Mouse (Mus musculus) embryonic facial prominence, embryonic 15.5 days (tissue): ENCODE data around the gene Tmem262. TPM values are rescaled to one million over a fixed set of nuclear protein-coding genes. Genes with fewer than 3 reads are reported as not detected.

Source experiments
- ATAC-seq: fragments of 200-750 bp; cut with Nextera tagmentation; 2 replicates; pipeline ENCODE4 v1.8.0; 2017; ENCODE audit warnings: low read depth, moderate TSS enrichment; ENCODE audit not compliant: insufficient number of reproducible peaks, low FRiP score, low TSS enrichment
- H3K27ac ChIP-seq: fragments of 300-500 bp; sonication (generic); replicated peaks from 2 replicates; pipeline ENCODE4 v1.5.1; 2015; ENCODE audit warnings: mild to moderate bottlenecking, inconsistent platforms
- H3K27me3 ChIP-seq: fragments of 300-500 bp; sonication (generic); 2 replicates; pipeline ENCODE4 v1.6.1; 2015; ENCODE audit warnings: inconsistent platforms
- H3K36me3 ChIP-seq: fragments of 300-500 bp; sonication (generic); 2 replicates; pipeline ENCODE4 v1.6.1; 2015; ENCODE audit warnings: mild to moderate bottlenecking, inconsistent platforms
- H3K4me1 ChIP-seq: fragments of 300-500 bp; sonication (generic); 2 replicates; pipeline ENCODE4 v1.6.1; 2015; ENCODE audit warnings: inconsistent platforms
- H3K4me2 ChIP-seq: fragments of 300-500 bp; sonication (generic); replicated peaks from 2 replicates; pipeline ENCODE4 v1.6.1; 2015; ENCODE audit warnings: mild to moderate bottlenecking, inconsistent platforms
- H3K4me3 ChIP-seq: fragments of 300-500 bp; sonication (generic); replicated peaks from 2 replicates; pipeline ENCODE4 v1.5.1; 2015; ENCODE audit warnings: mild to moderate bottlenecking, inconsistent platforms
- H3K9ac ChIP-seq: fragments of 300-500 bp; sonication (generic); 2 replicates; pipeline ENCODE4 v1.6.1; 2015; ENCODE audit warnings: inconsistent platforms
- H3K9me3 ChIP-seq: fragments of 300-500 bp; sonication (generic); replicated peaks from 2 replicates; pipeline ENCODE4 v1.6.1; 2016; ENCODE audit warnings: inconsistent platforms
- WGBS: fragments of 180-500 bp; shearing (Covaris S2); methylation state at CpG from one replicate; pipeline ENCODE4 v1.1.7; 2015; 5-methylcytosine and 5-hydroxymethylcytosine counted together
- polyA plus RNA-seq: library from polyadenylated mRNA; unstranded; fragments of >200 nt; fragmentation: Nextera tagmentation; extraction: Ambion mirVana; gene quantifications from 2 replicates; pipeline ENCODE4 v1.2.1, GENCODE M21; 2015

Gene Tmem262
- polyA plus RNA-seq, 1 experiment from 2014 or later, result not detected

DNA sequence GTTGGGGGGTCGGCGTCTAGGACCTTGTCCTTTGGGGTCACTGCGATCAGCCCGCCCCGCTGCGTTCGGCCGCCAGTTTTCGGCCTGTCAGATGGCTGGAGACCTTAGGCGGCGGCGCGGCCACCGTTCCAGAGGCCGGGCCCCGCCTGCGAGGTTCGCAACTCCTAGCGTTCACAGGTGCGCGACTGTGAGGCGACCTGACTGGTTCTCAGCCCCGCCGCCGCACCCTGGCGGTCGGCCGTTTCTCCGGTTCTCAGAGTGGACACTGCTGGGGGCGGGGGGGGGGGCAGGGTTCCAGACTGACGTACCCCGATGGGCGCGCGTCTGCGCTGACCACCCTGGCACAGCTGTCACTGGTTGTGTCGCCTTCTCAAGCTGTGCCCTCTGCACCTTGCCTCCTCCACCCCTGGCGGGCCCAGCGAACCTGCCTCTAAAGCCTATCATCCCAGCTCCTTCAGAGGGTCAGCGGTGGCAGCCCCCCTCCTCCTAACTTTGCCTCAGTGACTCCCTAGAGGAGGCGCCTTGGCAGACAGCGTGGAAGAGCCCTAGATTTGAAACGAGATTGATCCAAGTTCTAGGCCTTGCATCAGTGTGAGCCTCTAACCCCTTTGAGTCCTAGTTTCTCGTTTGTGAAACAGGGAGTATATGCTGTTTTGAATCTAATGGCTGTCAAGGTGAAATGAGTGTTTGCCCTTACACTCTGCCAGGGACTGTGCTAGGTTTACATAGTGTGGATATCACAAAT lies 32.5 kb upstream of the Tmem262 start:
- Histone ChIP-seq H3K36me3 (peaks cover 43% of the 10 kb centered on the region), H3K27ac (peak overlapping the region; percentile 100), H3K27me3 (no peaks in the 10 kb centered on the region), H3K4me3 (peak overlapping the region; percentile 96), H3K9me3 (no peaks in the 10 kb centered on the region), H3K4me2 (peak overlapping the region; percentile 84), H3K9ac (peak overlapping the region; percentile 86), H3K4me1 (peaks cover 20% of the 10 kb centered on the region)
- under 1% methylated on average over 44 of the region's 44 CpGs for WGBS
- ATAC-seq, result no peak; the same call in 1 of the 2 replicates

GRCm38 (mm10) chr19:6047899-6048166 lies 32.0 kb upstream of the Tmem262 start:
- Histone ChIP-seq H3K27ac (peak overlapping the region; percentile 100), H3K9ac (peak overlapping the region; percentile 86), H3K4me2 (peak overlapping the region; percentile 84), H3K27me3 (no peaks in the 10 kb centered on the region), H3K9me3 (no peaks in the 10 kb centered on the region), H3K4me3 (peak overlapping the region; percentile 96), H3K4me1 (peaks cover 20% of the 10 kb centered on the region), H3K36me3 (peaks cover 48% of the 10 kb centered on the region)
- no peak for ATAC-seq
- 77% methylated on average over 8 of the region's 8 CpGs for WGBS

DNA sequence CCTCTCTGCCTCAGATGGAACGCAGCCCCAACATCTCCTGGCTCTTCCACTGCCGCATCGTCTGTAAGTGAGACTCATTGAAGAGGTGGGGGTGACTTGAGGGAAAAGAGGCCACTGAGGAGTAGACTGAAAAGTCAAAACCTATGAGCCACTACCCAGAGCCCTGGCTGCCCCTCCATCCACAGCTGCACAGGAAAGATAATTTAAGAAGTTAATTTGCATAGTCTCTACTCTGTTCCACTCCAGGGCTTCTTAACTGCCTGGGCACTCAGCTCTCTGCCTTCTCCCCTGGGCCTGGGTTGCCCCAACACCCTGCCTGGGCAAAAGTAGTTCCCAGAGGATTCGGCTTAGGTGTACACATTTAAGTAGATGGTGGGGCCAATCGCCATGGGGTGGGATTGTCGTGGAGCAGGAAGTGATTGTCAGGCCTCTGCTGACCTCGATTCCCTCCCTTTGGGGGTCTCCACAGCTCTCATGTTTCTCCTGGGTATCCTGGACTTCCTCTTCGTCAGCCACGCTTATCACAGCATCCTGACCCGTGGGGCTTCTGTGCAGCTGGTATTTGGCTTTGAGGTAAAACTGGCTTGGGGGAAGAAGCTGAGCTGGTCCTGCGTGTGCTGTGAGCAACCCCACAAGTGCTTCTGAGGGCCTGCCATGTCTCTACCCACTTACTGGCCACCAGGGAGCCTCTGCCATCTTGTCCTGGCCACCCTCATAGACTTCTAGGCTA lies 31.0 kb upstream of the Tmem262 start:
- peaks cover 20% of the 10 kb centered on the region for H3K4me1 ChIP-seq
- peaks cover 58% of the 10 kb centered on the region for H3K36me3 ChIP-seq
- no peak overlapping the region for H3K4me2 ChIP-seq
- H3K27me3 ChIP-seq, result no peaks in the 10 kb centered on the region
- H3K4me3 ChIP-seq, result no peak overlapping the region
- 86% methylated on average over 11 of the region's 11 CpGs for WGBS
- ATAC-seq, result no peak
- H3K9me3 ChIP-seq, result no peaks in the 10 kb centered on the region
- no peak overlapping the region for H3K9ac ChIP-seq
- H3K27ac ChIP-seq, result no peak overlapping the region

DNA sequence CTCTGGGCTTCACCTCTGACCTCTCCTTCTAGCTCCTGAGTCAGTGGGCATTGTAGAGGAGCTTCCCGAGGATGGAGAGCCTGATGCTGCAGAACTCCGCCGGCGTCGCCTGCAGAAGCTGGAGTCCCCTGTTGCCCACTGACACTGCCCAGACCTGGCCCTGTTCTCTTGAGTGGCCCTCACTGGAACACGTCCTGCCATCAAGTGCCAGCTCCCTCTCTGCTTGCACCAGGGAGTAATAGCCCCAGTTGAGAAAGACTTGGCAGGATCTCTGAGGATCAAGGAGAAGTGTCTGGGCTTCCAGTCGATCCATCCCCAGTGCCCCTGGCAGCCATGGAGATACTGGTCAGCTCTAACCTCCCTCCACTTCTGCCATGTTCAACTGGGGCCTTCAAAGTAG lies 27.3 kb upstream of the Tmem262 start:
- H3K4me2 ChIP-seq, result no peak overlapping the region
- H3K9ac ChIP-seq, result no peak overlapping the region
- H3K27me3 ChIP-seq, result no peaks in the 10 kb centered on the region
- H3K27ac ChIP-seq, result no peak overlapping the region
- peaks cover 22% of the 10 kb centered on the region for H3K4me1 ChIP-seq
- 82% methylated on average over 7 of the region's 7 CpGs for WGBS
- ATAC-seq, result no peak
- H3K36me3 ChIP-seq, result peaks cover 77% of the 10 kb centered on the region
- no peak overlapping the region for H3K4me3 ChIP-seq
- H3K9me3 ChIP-seq, result no peaks in the 10 kb centered on the region

- H3K9ac ChIP-seq, result no peak overlapping the region
Measured at GRCm38 (mm10) chr19:6054296-6054695, 25.5 kb upstream of the Tmem262 start.

GRCm38 (mm10) chr19:6056696-6057095 lies 23.1 kb upstream of the Tmem262 start:
- Histone ChIP-seq H3K27ac (no peak overlapping the region), H3K4me3 (peak overlapping the region; percentile 97), H3K9me3 (no peaks in the 10 kb centered on the region), H3K4me1 (peaks cover 24% of the 10 kb centered on the region), H3K27me3 (no peaks in the 10 kb centered on the region), H3K36me3 (peaks cover 55% of the 10 kb centered on the region), H3K9ac (peak overlapping the region; percentile 95), H3K4me2 (peak overlapping the region; percentile 80)
- 53% methylated on average over 4 of the region's 4 CpGs for WGBS
- no peak for ATAC-seq

More at GRCm38 (mm10) chr19:6054296-6054695, 25.5 kb upstream of the Tmem262 start:
- H3K9me3 ChIP-seq, result no peaks in the 10 kb centered on the region
- H3K4me3 ChIP-seq, result no peak overlapping the region
- ATAC-seq, result no peak
- no peak overlapping the region for H3K27ac ChIP-seq
- no peak overlapping the region for H3K4me2 ChIP-seq
- 81% methylated on average over 5 of the region's 5 CpGs for WGBS
- H3K27me3 ChIP-seq, result no peaks in the 10 kb centered on the region
- H3K4me1 ChIP-seq, result peaks cover 19% of the 10 kb centered on the region
- peaks cover 71% of the 10 kb centered on the region for H3K36me3 ChIP-seq

DNA sequence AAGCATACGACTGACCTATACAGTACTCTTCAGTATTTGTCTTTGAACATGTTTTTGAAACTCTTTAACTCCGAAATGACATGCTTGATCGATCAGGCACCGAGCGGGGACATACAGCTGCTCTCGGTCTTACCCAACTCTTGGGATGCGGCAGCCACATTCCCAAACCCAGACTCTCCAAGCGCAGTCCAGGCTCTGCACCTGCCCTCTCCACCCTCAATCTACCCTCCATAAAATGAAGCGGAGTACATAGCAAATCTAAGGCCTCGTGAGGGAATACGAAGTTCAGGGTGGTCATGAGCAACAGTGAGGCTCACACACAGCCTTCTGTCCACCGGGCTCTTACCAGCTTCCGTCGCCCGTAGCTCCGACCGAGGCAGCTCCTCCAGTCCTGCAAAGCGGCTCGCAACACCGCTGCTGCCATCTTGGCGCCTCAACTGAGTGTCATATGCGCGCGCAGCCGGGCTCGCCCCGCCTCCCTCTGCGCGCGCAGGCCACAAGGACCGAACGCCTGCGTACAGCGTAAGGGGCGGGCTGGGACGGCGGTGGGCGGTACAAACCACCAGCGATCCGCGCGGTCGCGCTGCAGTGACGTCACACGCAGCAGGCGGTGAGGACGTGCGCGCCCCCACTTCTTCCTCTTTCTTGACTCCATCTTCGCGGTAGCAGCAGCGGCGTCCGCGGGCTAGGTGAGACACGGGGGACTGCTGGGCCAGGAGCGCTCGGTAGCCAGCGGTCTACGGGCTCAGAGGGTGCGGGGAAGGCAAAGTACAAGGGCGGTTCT lies 22.3 kb upstream of the Tmem262 start, which contains the start of the genes Mrpl49 and Fau:
TSS of gene Mrpl49 (minus strand) at position 473 of the 784 bp plus-strand sequence.
TSS of gene Fau (plus strand) at position 532 of the 784 bp plus-strand sequence.
- peaks cover 47% of the 10 kb centered on the region for H3K36me3 ChIP-seq
- H3K27me3 ChIP-seq, result no peaks in the 10 kb centered on the region
- peak within 1 kb of the TSS; percentile 80 for H3K4me2 ChIP-seq
- peak; percentile 92 for ATAC-seq
- peak within 1 kb of the TSS; percentile 95 for H3K9ac ChIP-seq
- peaks cover 33% of the 10 kb centered on the region for H3K4me1 ChIP-seq
- H3K9me3 ChIP-seq, result no peaks in the 10 kb centered on the region
- WGBS, result under 1% methylated on average over 62 of the region's 63 CpGs
- peak within 1 kb of the TSS; percentile 97 for H3K4me3 ChIP-seq
- H3K27ac ChIP-seq, result peak within 1 kb of the TSS; percentile 86

DNA sequence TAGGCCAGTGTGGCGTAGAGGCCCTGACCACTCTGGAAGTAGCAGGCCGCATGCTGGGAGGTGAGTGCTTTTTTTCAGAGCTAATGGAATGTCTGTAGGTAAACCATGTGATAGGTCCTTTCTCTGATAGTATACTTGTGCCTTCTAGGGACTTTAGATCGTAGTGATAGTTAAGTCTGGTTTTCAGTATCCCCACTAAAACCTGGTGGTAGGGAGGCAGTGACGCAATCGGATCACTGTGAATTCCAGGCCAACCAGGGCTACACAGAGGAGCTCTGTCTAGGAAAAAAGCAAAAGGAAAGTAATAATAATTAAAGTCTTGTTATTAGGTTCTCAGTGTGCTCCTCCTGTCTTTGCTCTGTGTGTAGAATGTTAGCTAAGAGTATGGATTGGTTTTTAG lies 21.3 kb upstream of the Tmem262 start:
- peak overlapping the region; percentile 80 for H3K4me2 ChIP-seq
- H3K9ac ChIP-seq, result peak overlapping the region; percentile 95
- no peaks in the 10 kb centered on the region for H3K9me3 ChIP-seq
- H3K27me3 ChIP-seq, result no peaks in the 10 kb centered on the region
- no peak for ATAC-seq
- peaks cover 42% of the 10 kb centered on the region for H3K4me1 ChIP-seq
- H3K4me3 ChIP-seq, result peak overlapping the region; percentile 97
- WGBS, result 37% methylated on average over 5 of the region's 5 CpGs
- peak overlapping the region; percentile 86; the same call in 1 of the 2 replicates for H3K27ac ChIP-seq
- peaks cover 36% of the 10 kb centered on the region for H3K36me3 ChIP-seq

- ATAC-seq, result no peak
- H3K27me3 ChIP-seq, result no peaks in the 10 kb centered on the region
- peak overlapping the region; percentile 80 for H3K4me2 ChIP-seq
- H3K4me3 ChIP-seq, result peak overlapping the region; percentile 97
- no peaks in the 10 kb centered on the region for H3K9me3 ChIP-seq
- peaks cover 32% of the 10 kb centered on the region for H3K36me3 ChIP-seq
- H3K4me1 ChIP-seq, result peaks cover 42% of the 10 kb centered on the region
- 75% methylated on average over 5 of the region's 5 CpGs for WGBS
- H3K9ac ChIP-seq, result peak overlapping the region; percentile 95
- H3K27ac ChIP-seq, result 0 out of 2 replicates have a peak overlapping the region, but pooled peaks have one; percentile 86
Measured at GRCm38 (mm10) chr19:6058966-6059365, 20.9 kb upstream of the Tmem262 start.

DNA sequence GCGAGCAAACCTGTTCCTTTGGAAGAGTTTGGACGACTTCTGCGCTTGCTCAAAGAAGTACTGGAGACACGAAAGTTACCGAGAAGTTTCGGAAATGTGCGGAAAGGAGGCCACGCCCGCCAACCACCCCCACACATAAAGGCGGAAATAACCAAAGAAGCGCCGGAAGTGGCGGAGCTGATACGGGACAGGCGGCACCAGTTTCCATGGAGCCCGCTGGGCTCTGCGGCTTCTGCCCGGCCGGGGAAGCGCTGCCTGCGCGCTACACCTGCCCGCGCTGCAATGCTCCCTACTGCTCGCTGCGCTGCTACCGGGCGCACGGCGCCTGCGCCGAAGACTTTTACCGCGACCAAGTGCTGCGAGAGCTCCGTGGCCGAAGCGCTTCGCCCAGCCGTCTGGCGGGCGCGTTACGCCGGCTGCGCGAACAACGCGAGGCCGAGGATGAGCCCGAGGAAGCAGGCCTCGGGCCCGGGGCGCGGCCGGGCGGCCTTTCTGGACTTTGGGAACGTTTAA lies 18.8 kb upstream of the Tmem262 start, which contains the start of gene Znhit2:
TSS of gene Znhit2 (plus strand) at position 172 of the 513 bp plus-strand sequence.
- Histone ChIP-seq H3K4me1 (peaks cover 41% of the 10 kb centered on the region), H3K9ac (peak within 1 kb of the TSS; percentile 97), H3K4me3 (peak within 1 kb of the TSS; percentile 86), H3K27me3 (no peaks in the 10 kb centered on the region), H3K27ac (peak within 1 kb of the TSS; percentile 96), H3K9me3 (no peaks in the 10 kb centered on the region), H3K4me2 (peak within 1 kb of the TSS; percentile 96), H3K36me3 (peaks cover 14% of the 10 kb centered on the region)
- ATAC-seq, result peak; percentile 81
- WGBS, result under 1% methylated on average over 58 of the region's 58 CpGs
